Mouse (Mus musculus): Measurements from ENCODE around the gene Ifitm1. TPM values are rescaled to one million over a fixed set of nuclear protein-coding genes. Genes with fewer than 3 reads are reported as not detected.
"Not testable (repeated sequence)": the region's sequence is repeated elsewhere in the genome, so short reads cannot be mapped to it uniquely, and the experiment has no call there.

Ifitm1 gene
- total RNA-seq, 2 experiments from 2014 or later = 8.0 to 13.7 TPM

DNA sequence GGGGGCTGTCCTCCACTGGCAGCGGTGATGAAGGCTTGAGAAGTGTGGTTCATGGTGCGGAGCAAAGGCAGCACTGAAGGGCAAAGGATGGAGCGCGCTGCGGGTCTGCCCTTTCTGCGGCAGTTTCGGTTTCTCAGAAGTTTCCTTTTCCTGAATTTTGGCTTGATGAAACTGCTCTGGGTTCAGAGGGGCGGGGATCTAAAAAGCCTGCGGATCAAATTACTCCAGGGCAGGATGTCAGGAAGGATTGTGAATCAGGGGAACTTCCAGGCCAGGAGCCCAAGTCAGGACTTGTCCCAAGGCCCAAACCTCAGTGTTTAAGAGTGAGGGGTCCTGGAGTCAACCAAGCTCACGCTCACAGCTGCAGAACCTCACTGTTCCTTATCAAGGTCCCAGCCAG is 43.6 kb downstream of the Ifitm1 start, which contains the start of gene Ifitm3:
Ifitm3 (minus strand) TSS at position 178 of the 400 bp plus-strand sequence.
- DNase-seq (ENCODE audit: low spot score in 2 of 2) = peak in 1 of 2 experiments; percentile 40

DNA sequence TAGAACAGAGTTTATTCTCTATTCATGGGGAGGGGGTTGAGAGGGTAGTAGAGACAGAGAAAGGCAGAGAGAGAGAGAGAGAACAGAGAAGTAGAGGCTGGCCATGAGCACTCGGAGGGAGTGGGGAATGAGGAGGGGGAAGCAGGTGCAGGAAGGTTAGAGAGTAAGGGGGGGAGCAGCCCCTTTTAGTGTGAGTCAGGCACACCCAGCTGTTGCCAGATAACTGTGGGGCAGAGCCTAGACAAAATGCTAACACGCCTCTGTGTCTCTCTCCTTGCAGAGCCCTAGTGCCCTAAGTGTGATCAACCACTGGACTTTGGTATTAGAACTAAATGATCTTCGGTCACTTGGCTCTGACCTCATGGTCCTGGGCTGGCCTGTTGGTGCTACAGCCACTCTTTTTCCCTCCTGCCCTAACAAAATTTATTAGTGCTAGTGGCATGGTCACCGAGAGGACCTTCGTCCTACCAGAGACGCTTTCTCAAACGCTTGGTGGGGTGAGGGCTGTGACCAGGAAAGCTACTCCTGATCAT is 44.3 kb downstream of the Ifitm1 start:
- no peak for DNase-seq (ENCODE audit: low spot score in 2 of 2)

DNA sequence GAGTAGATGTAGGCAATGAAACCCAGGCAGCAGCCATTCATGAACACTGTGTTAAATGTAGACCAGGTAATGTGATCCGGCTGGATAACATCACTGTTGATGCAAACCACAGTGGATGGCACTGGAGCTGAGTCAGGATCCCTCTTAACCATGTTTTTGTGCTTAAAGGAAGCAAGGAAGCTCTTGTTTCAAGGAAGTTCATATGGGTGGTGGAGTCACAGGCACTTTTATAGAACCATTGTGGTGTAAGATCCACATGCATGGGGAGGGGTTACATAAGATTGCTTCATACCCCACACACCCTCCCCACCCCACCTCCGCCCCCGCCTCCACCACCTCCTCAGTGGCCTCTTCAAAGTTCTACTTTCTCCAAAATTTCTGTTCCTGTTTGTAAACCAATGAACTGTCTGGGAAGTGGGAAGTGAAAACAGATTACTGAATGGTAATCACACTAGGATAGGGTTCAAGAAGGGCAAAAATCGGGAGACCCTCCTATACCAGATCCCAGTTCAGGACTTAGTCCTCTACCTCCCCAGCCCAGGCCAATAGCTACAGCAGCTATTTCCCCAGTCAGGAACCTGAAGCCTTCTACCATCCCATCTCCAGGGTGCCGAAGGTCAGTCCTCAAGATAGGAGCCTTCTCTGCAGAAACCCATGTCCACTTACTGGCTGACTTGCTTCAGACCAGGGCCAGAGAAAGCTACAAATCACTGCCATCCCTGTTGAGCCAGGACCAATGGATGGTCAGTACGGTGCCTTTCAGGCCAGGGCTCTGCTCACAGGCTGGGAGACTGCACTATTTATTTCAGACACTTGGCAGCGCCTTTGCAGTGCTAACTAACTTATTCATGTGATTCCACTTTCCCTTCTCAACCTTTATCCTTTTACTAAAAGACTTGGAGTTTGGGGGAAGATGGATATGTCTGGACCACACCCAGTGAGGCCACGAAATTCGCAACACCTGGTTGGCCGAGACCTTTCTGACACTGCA is 50.0 kb downstream of the Ifitm1 start:
- DNase-seq (ENCODE audit: low spot score in 2 of 2) = no peak

DNA sequence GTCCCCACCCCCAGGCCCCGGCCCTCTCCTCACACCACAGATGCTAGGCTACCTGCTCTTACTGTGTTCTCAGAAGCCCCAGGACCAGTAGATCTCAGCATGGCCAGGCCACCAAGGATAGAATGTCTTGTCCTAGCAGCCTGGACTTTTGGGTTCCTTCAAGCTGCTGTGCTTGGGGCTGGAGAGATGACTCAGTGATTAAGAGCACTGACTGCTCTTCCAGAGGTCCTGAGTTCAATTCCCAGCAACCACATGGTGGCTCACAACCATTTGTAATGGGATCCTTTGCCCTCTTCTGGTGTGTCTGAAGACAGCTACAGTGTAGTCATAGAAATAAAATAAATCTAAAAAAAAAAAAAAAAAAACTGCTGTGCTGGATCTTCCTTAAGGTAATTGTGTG is 50.8 kb downstream of the Ifitm1 start, which contains the start of gene Ifitm6:
Ifitm6 (minus strand) TSS at position 101 of the 400 bp plus-strand sequence.
- DNase-seq (ENCODE audit: low spot score in 2 of 2) = not testable (repeated sequence)

DNA sequence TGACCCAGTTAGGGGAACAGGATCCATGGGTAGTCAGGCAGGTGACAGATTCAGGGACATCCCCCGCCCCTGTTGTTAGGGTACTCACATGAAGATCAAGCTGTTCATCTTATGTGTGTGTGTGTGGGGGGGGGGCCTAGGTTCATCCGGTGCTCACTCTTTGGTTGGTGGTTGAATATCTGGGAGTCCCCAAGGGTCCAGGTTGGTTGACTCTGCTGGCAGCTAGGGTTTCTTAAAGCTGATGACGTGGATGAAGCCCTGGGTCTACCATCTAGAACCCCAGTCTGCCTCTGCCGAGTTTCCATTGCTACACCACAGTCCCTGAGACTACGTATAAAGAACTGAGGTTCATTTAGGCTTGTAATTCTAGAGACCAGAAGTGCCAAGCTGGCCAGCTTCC is 52.0 kb downstream of the Ifitm1 start:
- no peak for DNase-seq (ENCODE audit: low spot score in 2 of 2)

Other genes starting within 250 kb of the Ifitm1 start
- 100 to 1,000 TPM in 1 of 2 experiments, 1 to 10 TPM in 1; 4.1 to 138 TPM for gene Cyp2e1, start 203.5 kb upstream of the Ifitm1 start, total RNA-seq (2021)
- under 1 TPM in 1 of 2 experiments, not detected in 1; 0.42 TPM for gene Syce1, start 179.4 kb upstream of the Ifitm1 start, total RNA-seq (2021)
- 1 to 10 TPM; 5.1 to 5.4 TPM for gene Zfp941, start 145.0 kb upstream of the Ifitm1 start, total RNA-seq (2021)
- 10 to 100 TPM in 1 of 2 experiments, under 1 TPM in 1; 0.70 to 17.0 TPM for gene Urah, start 132.2 kb upstream of the Ifitm1 start, total RNA-seq (2021)
- not detected for gene Scgb1c1, start 121.7 kb upstream of the Ifitm1 start, total RNA-seq (2021)
- gene Odf3, start 119.4 kb upstream of the Ifitm1 start, total RNA-seq (2021) = under 1 TPM; 0.40 to 0.76 TPM
- gene Gm45785, start 110.9 kb upstream of the Ifitm1 start, total RNA-seq (2021) = 1 to 10 TPM in 1 of 2 experiments, not detected in 1; 1.2 TPM
- 10 to 100 TPM; 64.3 to 69.0 TPM for gene Ric8a, start 110.3 kb upstream of the Ifitm1 start, total RNA-seq (2021)
- 10 to 100 TPM; 40.2 to 42.9 TPM for gene Bet1l, start 109.6 kb upstream of the Ifitm1 start, total RNA-seq (2021)
- gene Psmd13, start 85.3 kb upstream of the Ifitm1 start, total RNA-seq (2021) = 100 to 1,000 TPM; 123 to 133 TPM
- 10 to 100 TPM; 34.7 to 41.8 TPM for gene Sirt3, start 84.9 kb upstream of the Ifitm1 start, total RNA-seq (2021)
- gene Cox8b, start 66.8 kb upstream of the Ifitm1 start, total RNA-seq (2021) = 100 to 1,000 TPM; 183 to 297 TPM
- 1 to 10 TPM; 2.1 to 4.9 TPM for gene Nlrp6, start 46.3 kb upstream of the Ifitm1 start, total RNA-seq (2021)
- gene Pgghg, start 25.8 kb upstream of the Ifitm1 start, total RNA-seq (2021) = 10 to 100 TPM; 41.5 to 44.5 TPM
- gene Ifitm5, start 16.9 kb upstream of the Ifitm1 start, total RNA-seq (2021) = 1 to 10 TPM; 2.6 to 2.8 TPM
- gene Gm45717, start 11.3 kb upstream of the Ifitm1 start, total RNA-seq (2021) = not detected
- gene Ifitm2, start 11.2 kb upstream of the Ifitm1 start, total RNA-seq (2021) = 100 to 1,000 TPM; 508 to 623 TPM
- 100 to 1,000 TPM; 109 to 115 TPM for gene Ifitm3, start 43.5 kb downstream of the Ifitm1 start, total RNA-seq (2021)
- 1 to 10 TPM; 2.1 to 4.5 TPM for gene Ifitm6, start 50.7 kb downstream of the Ifitm1 start, total RNA-seq (2021)
- gene Gm17387, start 61.9 kb downstream of the Ifitm1 start, total RNA-seq (2021) = not detected
- 10 to 100 TPM in 1 of 2 experiments, 1 to 10 TPM in 1; 7.0 to 11.3 TPM for gene B4galnt4, start 93.9 kb downstream of the Ifitm1 start, total RNA-seq (2021)
- gene Pkp3, start 111.0 kb downstream of the Ifitm1 start, total RNA-seq (2021) = 1 to 10 TPM; 1.6 to 2.2 TPM
- 10 to 100 TPM in 1 of 2 experiments, 1 to 10 TPM in 1; 7.0 to 10.3 TPM for gene Sigirr, start 133.4 kb downstream of the Ifitm1 start, total RNA-seq (2021)
- 1 to 10 TPM in 1 of 2 experiments, under 1 TPM in 1; 0.65 to 2.2 TPM for gene Ano9, start 150.6 kb downstream of the Ifitm1 start, total RNA-seq (2021)
- gene Ptdss2, start 155.2 kb downstream of the Ifitm1 start, total RNA-seq (2021) = 10 to 100 TPM; 44.2 to 53.1 TPM
- gene Rnh1, start 205.6 kb downstream of the Ifitm1 start, total RNA-seq (2021) = 100 to 1,000 TPM; 179 to 186 TPM
- gene Hras, start 226.8 kb downstream of the Ifitm1 start, total RNA-seq (2021) = 10 to 100 TPM; 88.5 to 96.4 TPM
- 1 to 10 TPM; 8.8 to 9.9 TPM for gene Lrrc56, start 226.9 kb downstream of the Ifitm1 start, total RNA-seq (2021)
- 1 to 10 TPM in 1 of 2 experiments, under 1 TPM in 1; 0.82 to 1.0 TPM for gene Lmntd2, start 246.9 kb downstream of the Ifitm1 start, total RNA-seq (2021)
- 10 to 100 TPM; 14.7 to 15.1 TPM for gene Rassf7, start 248.6 kb downstream of the Ifitm1 start, total RNA-seq (2021)

All from adrenal gland, postnatal 4 days (tissue).